Mouse (Mus musculus) ES-E14 (cell line): ENCODE data around the gene Ppp1r2.

ENCODE experiments used
- CHD2 ChIP-seq: IDR thresholded peaks from 2 replicates; pipeline ENCODE4 v1.6.1; 2014; ENCODE audit warnings: mild to moderate bottlenecking, low read depth, low read length, inconsistent platforms
- MAFK ChIP-seq: IDR thresholded peaks from 2 replicates; pipeline ENCODE4 v1.6.1; 2014; ENCODE audit warnings: mild to moderate bottlenecking, low read depth, low read length, inconsistent platforms; ENCODE audit not compliant: insufficient read depth
- ZC3H11A ChIP-seq: IDR thresholded peaks from 2 replicates; pipeline ENCODE4 v1.6.1; 2012; ENCODE audit warnings: low read depth, mild to moderate bottlenecking, inconsistent platforms, low read length, borderline replicate concordance
- ZNF384 ChIP-seq: IDR thresholded peaks from 2 replicates; pipeline ENCODE4 v1.6.1; 2012; ENCODE audit warnings: low read depth, low read length, inconsistent platforms

DNA sequence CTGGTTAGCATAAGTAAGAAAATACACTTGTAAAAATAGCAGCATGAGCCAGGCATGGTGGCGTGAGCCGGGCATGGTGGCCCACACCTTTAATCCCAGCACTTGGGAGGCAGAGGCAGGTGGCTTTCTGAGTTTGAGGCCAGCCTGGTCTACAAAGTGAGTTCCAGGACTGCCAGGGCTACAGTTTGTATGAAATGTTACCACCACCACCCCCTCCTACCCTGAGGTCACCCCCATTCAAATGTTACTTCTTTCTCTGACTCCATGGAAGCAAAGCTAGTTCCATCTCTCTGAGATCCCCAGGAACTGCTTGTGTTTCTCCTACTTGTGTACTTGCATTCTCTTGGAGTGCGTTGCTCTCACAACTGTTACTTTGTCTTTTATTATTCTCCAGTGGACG is 5.1 kb upstream of the Ppp1r2 start:
- TF ChIP-seq MAFK (no peak), ZC3H11A (no peak), CHD2 (no peak), ZNF384 (no peak)
